Mouse (Mus musculus): ENCODE results near the gene Rheb.
"Not testable (repeated sequence)": the region's sequence is repeated elsewhere in the genome, so short reads cannot be mapped to it uniquely, and the experiment has no call there.

Rheb gene

GRCm38 (mm10) chr5:24792961-24793360 is 49.5 kb downstream of the Rheb start:
- no peak for DNase-seq (ENCODE audit: low spot score)

- DNase-seq (ENCODE audit: low spot score) = no peak
Observed at GRCm38 (mm10) chr5:24782957-24783356, 59.5 kb downstream of the Rheb start.

GRCm38 (mm10) chr5:24781048-24781447 is 61.4 kb downstream of the Rheb start:
- DNase-seq (ENCODE audit: low spot score) = no peak

- no peak for DNase-seq (ENCODE audit: low spot score)
Observed at GRCm38 (mm10) chr5:24779881-24780512, 62.4 kb downstream of the Rheb start.

- DNase-seq (ENCODE audit: low spot score) = no peak
Observed at GRCm38 (mm10) chr5:24779321-24779720, 63.1 kb downstream of the Rheb start.

GRCm38 (mm10) chr5:24778843-24779140 is 63.6 kb downstream of the Rheb start:
- DNase-seq (ENCODE audit: low spot score) = no peak

- no peak for DNase-seq (ENCODE audit: low spot score)
Observed at GRCm38 (mm10) chr5:24778082-24778842, 64.2 kb downstream of the Rheb start.

GRCm38 (mm10) chr5:24776681-24777080 is 65.7 kb downstream of the Rheb start:
- no peak for DNase-seq (ENCODE audit: low spot score)

GRCm38 (mm10) chr5:24774549-24774948 is 67.9 kb downstream of the Rheb start:
- not testable (repeated sequence) for DNase-seq (ENCODE audit: low spot score)

- no peak for DNase-seq (ENCODE audit: low spot score)
Observed at GRCm38 (mm10) chr5:24757816-24758215, 84.6 kb downstream of the Rheb start, which contains the start of gene Crygn. Gene Crygn, minus strand, starts transcription at chr5:24758008.

- DNase-seq (ENCODE audit: low spot score) = no peak
Observed at GRCm38 (mm10) chr5:24756931-24757330, 85.5 kb downstream of the Rheb start.

All from ovary, postnatal 36 days (tissue).